Mouse (Mus musculus): ENCODE data around the gene Chp1.
A peak's percentile ranks its signal among the peaks of the same experiment; 100 is the strongest.
"Not testable (repeated sequence)": the region's sequence is repeated elsewhere in the genome, so short reads cannot be mapped to it uniquely, and the experiment has no call there.

Gene Chp1

GRCm38 (mm10) chr2:119565284-119565683 lies 17.8 kb downstream of the Chp1 start:
- DNase-seq (ENCODE audit: low read depth, low spot score): no peak

- DNase-seq (ENCODE audit: low read depth, low spot score): peak; percentile 34
Observed at GRCm38 (mm10) chr2:119566182-119566855, 18.8 kb downstream of the Chp1 start.

- no peak for DNase-seq (ENCODE audit: low read depth, low spot score)
Observed at GRCm38 (mm10) chr2:119572471-119572870, 25.0 kb downstream of the Chp1 start.

GRCm38 (mm10) chr2:119581571-119581970 lies 34.1 kb downstream of the Chp1 start:
- DNase-seq (ENCODE audit: low read depth, low spot score): no peak

GRCm38 (mm10) chr2:119583439-119583838 lies 35.9 kb downstream of the Chp1 start:
- no peak for DNase-seq (ENCODE audit: low read depth, low spot score)

- no peak for DNase-seq (ENCODE audit: low read depth, low spot score)
Observed at GRCm38 (mm10) chr2:119584282-119584681, 36.8 kb downstream of the Chp1 start.

GRCm38 (mm10) chr2:119587383-119587782 lies 39.9 kb downstream of the Chp1 start:
- DNase-seq (ENCODE audit: low read depth, low spot score): peak; percentile 73

GRCm38 (mm10) chr2:119591247-119591646 lies 43.8 kb downstream of the Chp1 start:
- DNase-seq (ENCODE audit: low read depth, low spot score): no peak

- DNase-seq (ENCODE audit: low read depth, low spot score): no peak
Observed at GRCm38 (mm10) chr2:119593765-119594112, 46.2 kb downstream of the Chp1 start.

- peak; percentile 97 for DNase-seq (ENCODE audit: low read depth, low spot score)
Observed at GRCm38 (mm10) chr2:119594113-119594981, 46.9 kb downstream of the Chp1 start.

- DNase-seq (ENCODE audit: low read depth, low spot score): no peak
Observed at GRCm38 (mm10) chr2:119595308-119595707, 47.8 kb downstream of the Chp1 start.

GRCm38 (mm10) chr2:119596781-119597330 lies 49.4 kb downstream of the Chp1 start:
- no peak for DNase-seq (ENCODE audit: low read depth, low spot score)

GRCm38 (mm10) chr2:119601027-119601426 lies 53.5 kb downstream of the Chp1 start:
- DNase-seq (ENCODE audit: low read depth, low spot score): no peak

- DNase-seq (ENCODE audit: low read depth, low spot score): peak; percentile 31
Observed at GRCm38 (mm10) chr2:119601575-119601974, 54.1 kb downstream of the Chp1 start.

- DNase-seq (ENCODE audit: low read depth, low spot score): no peak
Observed at GRCm38 (mm10) chr2:119602488-119602887, 55.0 kb downstream of the Chp1 start.

GRCm38 (mm10) chr2:119603909-119604308 lies 56.4 kb downstream of the Chp1 start:
- DNase-seq (ENCODE audit: low read depth, low spot score): no peak

- DNase-seq (ENCODE audit: low read depth, low spot score): no peak
Observed at GRCm38 (mm10) chr2:119605361-119605973, 58.0 kb downstream of the Chp1 start.

GRCm38 (mm10) chr2:119607023-119607422 lies 59.5 kb downstream of the Chp1 start:
- no peak for DNase-seq (ENCODE audit: low read depth, low spot score)

GRCm38 (mm10) chr2:119617841-119618198 lies 70.3 kb downstream of the Chp1 start:
- DNase-seq (ENCODE audit: low read depth, low spot score): no peak

- DNase-seq (ENCODE audit: low read depth, low spot score): peak; percentile 97
Observed at GRCm38 (mm10) chr2:119618199-119618982, 70.9 kb downstream of the Chp1 start, which contains the start of the genes Nusap1 and Oip5. Nusap1 (plus strand) TSS chr2:119618298. Oip5 (minus strand) TSS chr2:119618469.

GRCm38 (mm10) chr2:119619002-119619401 lies 71.5 kb downstream of the Chp1 start:
- not testable (repeated sequence) for DNase-seq (ENCODE audit: low read depth, low spot score)

Measured in A20 (cell line).